Comparison of ENCODE assay signal across 8 mouse cellular contexts in the genomic region with DNA sequence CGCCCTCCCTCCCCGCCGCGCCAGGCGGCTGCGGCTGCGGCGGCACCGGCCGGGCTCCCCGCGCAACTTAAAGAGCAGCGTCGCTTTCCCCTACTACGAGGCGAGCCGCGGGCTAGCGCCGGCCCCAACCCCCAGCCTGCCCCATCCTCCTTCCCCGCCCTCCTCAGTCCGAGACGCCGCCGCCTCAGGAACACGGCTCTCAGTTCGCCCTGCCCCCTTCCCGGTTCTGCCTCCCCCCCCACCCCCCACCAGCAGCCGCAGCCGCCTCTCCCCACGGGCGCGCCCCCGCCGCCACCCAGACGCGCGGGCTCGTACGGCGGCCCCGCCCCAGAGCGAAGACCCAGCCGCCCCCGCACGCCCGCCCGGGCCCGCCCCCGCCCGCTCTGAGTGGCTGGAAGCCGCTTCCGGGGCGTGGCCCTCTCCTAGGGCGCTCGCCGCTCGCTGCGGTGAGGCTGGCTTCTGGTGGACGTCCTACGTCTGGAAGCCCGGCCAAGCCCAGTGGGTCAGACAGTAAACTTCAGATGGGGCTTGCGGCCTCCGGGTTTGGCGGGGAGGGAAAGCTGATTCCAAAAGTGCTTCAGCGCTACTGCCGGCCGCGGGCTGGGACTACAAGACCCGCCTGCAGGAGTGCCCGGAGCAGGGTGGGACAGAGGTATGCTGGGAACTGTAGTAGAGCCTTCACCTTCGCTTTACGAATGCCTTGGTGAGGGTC. TPM values are rescaled to one million over a fixed set of nuclear protein-coding genes. Genes with fewer than 3 reads are reported as not detected.
DNase-seq lines count a peak whose midpoint lies in the region; ATAC-seq and TF ChIP-seq lines count a peak whose summit lies in the region.

A gene (minus strand): TSS at position 92 of the 712 bp plus-strand sequence.

- peaks cover 6% of the 10 kb centered on the region for H3K4me1 ChIP-seq in hindbrain, postnatal 0 days (ENCODE audit: insufficient read depth, low read length)

- H3K36me3 ChIP-seq in hindbrain, postnatal 0 days (ENCODE audit: insufficient read depth, low read length), result no peaks in the 10 kb centered on the region

- peak within 1 kb of the TSS; percentile 97 for H3K27ac ChIP-seq in gastrocnemius, adult 2 months
- H3K27ac ChIP-seq in hindbrain, postnatal 0 days, result peak within 1 kb of the TSS; percentile 97
- H3K27ac ChIP-seq in left cerebral cortex, adult 2 months, result peak within 1 kb of the TSS; percentile 94

- H3K9ac ChIP-seq in hindbrain, postnatal 0 days (replicated peaks; ENCODE audit: low read length), result peak within 1 kb of the TSS; percentile 90

- peak; percentile 78 for DNase-seq in WW6 (ENCODE audit: low read depth, low spot score)
- peak; percentile 85 to 94 for DNase-seq in cerebellum, postnatal 4 days (ENCODE audit: low spot score in 2 of 2)
- DNase-seq in gastrocnemius, adult 2 months, result peak; percentile 99
- DNase-seq in hindbrain, postnatal 0 days (ENCODE audit: low spot score), result peak; percentile 98
- peak; percentile 94 to 96 for DNase-seq in left cerebral cortex, adult 2 months (ENCODE audit: extremely low spot score in 1 of 2, low spot score in 2 of 2)
- DNase-seq in right cerebral cortex, adult 2 months (ENCODE audit: low spot score in 2 of 2), result peak; percentile 89 to 94
- DNase-seq in urinary bladder, postnatal 14 days (ENCODE audit: low spot score), result peak; percentile 96

- H3K4me3 ChIP-seq in gastrocnemius, adult 2 months, result peak within 1 kb of the TSS; percentile 98
- H3K4me3 ChIP-seq in hindbrain, postnatal 0 days (ENCODE audit: low read length), result peak within 1 kb of the TSS; percentile 85
- peak within 1 kb of the TSS; percentile 92 for H3K4me3 ChIP-seq in left cerebral cortex, adult 2 months

- peak; percentile 97 for ATAC-seq in hindbrain, postnatal 0 days
- peak; percentile 83 for ATAC-seq in megakaryocyte, adult 5-6 weeks (ENCODE audit: poor library complexity, severe bottlenecking)

- peak within 1 kb of the TSS; percentile 65 for H3K4me2 ChIP-seq in hindbrain, postnatal 0 days (ENCODE audit: low read depth, low read length)

- H3K27me3 ChIP-seq in hindbrain, postnatal 0 days (ENCODE audit: insufficient read depth, low read length), result no peaks in the 10 kb centered on the region

- H3K9me3 ChIP-seq in hindbrain, postnatal 0 days (ENCODE audit: low read length), result no peaks in the 10 kb centered on the region

- intact Hi-C loops in gastrocnemius, adult 2 months (cut with DNase I), result loop anchor here (2.0 to 5.0 kb wide), 3 partner anchors 83 to 174 kb away; a partner anchor contains a TSS
- intact Hi-C loops in left cerebral cortex, adult 2 months (cut with DNase I), result loop anchor here (1.0 to 10.0 kb wide), 5 partner anchors 21 to 589 kb away; a partner anchor contains a TSS

- under 1% methylated on average over 49 of the region's 73 CpGs for WGBS in hindbrain, postnatal 0 days

- peak; percentile 57 for TF ChIP-seq CTCF in gastrocnemius, adult 2 months (IDR thresholded peaks at IDR 0.05)
- peak; percentile 58 for TF ChIP-seq CTCF in hindbrain, postnatal 0 days (IDR thresholded peaks at IDR 0.05; ENCODE audit: low read depth)
- TF ChIP-seq CTCF in left cerebral cortex, adult 2 months (IDR thresholded peaks at IDR 0.05), result peak; percentile 49

RNA-seq across cellular contexts. Expression of the gene that starts here (rescaled TPM):
- 10 to 100 TPM; 10.9 to 17.0 TPM for total RNA-seq in gastrocnemius, adult 2 months (2021)
- 20.6 and 23.0 TPM in 2 replicates for total RNA-seq in hindbrain, postnatal 0 days (2014; rRNA removed)
- 11.5 and 11.6 TPM in 2 replicates for polyA plus RNA-seq in hindbrain, postnatal 0 days (2015; fragmentation: Nextera tagmentation; extraction: Ambion mirVana)
- 10 to 100 TPM; 40.4 to 42.2 TPM for total RNA-seq in left cerebral cortex, adult 2 months (2021)
- 86.4 and 89.9 TPM in 2 replicates for total RNA-seq in megakaryocyte, adult 5-6 weeks (2015)
- 35.2 and 48.5 TPM in 2 replicates for total RNA-seq in megakaryocyte, adult 5-6 weeks (2017)

Comparison
In these comparisons a context has a peak if more than half of its experiments do, and no peak if none do; other contexts are left out.
1. Peak in every context shown above with its lines: DNase-seq, ATAC-seq, H3K4me3 ChIP-seq and H3K27ac ChIP-seq.